Mouse (Mus musculus): Measurements from ENCODE around the gene Sugct. TPM values are rescaled to one million over a fixed set of nuclear protein-coding genes. Genes with fewer than 3 reads are reported as not detected.
"Not testable (repeated sequence)": the region's sequence is repeated elsewhere in the genome, so short reads cannot be mapped to it uniquely, and the experiment has no call there.

Gene Sugct
- polyA plus RNA-seq, 1 experiment = 0.18 TPM

- H3K36me3 ChIP-seq (ENCODE audit: control insufficient read depth, insufficient read depth, low read length) = no peaks in the 10 kb centered on the region
- H3K27ac ChIP-seq (ENCODE audit: insufficient read depth, low read length) = no peak overlapping the region
- H3K27me3 ChIP-seq (ENCODE audit: control insufficient read depth, insufficient read depth, low read length) = no peaks in the 10 kb centered on the region
- no peak overlapping the region for H3K4me3 ChIP-seq (ENCODE audit: extremely low read depth, insufficient read depth, insufficient read length)
- WGBS = 84% methylated on average over 3 of the region's 3 CpGs
- TF ChIP-seq POLR2A (IDR thresholded peaks at IDR 0.05; ENCODE audit: low read depth, low read length) = no peak
- TF ChIP-seq CTCF (IDR thresholded peaks at IDR 0.05; ENCODE audit: extremely low read depth, insufficient read depth, insufficient read length, insufficient replicate concordance) = no peak
- no peaks in the 10 kb centered on the region for H3K4me1 ChIP-seq (ENCODE audit: control insufficient read depth, insufficient read depth, insufficient read length)
- DNase-seq (ENCODE audit: low read depth in 1 of 2, low spot score in 2 of 2) = no peak
These were observed 136.0 kb downstream of the Sugct start for GRCm38 (mm10) chr13:17559357-17559756.

GRCm38 (mm10) chr13:17536341-17536740 is 159.0 kb downstream of the Sugct start:
- Histone ChIP-seq H3K27me3 (ENCODE audit: control insufficient read depth, insufficient read depth, low read length) (no peaks in the 10 kb centered on the region), H3K4me1 (ENCODE audit: control insufficient read depth, insufficient read depth, insufficient read length) (no peaks in the 10 kb centered on the region), H3K27ac (ENCODE audit: insufficient read depth, low read length) (no peak overlapping the region), H3K36me3 (ENCODE audit: control insufficient read depth, insufficient read depth, low read length) (no peaks in the 10 kb centered on the region), H3K4me3 (ENCODE audit: extremely low read depth, insufficient read depth, insufficient read length) (no peak overlapping the region)
- WGBS = 28% methylated on average over 1 of the region's 1 CpGs
- no peak for DNase-seq (ENCODE audit: low read depth in 1 of 2, low spot score in 2 of 2)
- TF ChIP-seq CTCF (IDR thresholded peaks at IDR 0.05; ENCODE audit: extremely low read depth, insufficient read depth, insufficient read length, insufficient replicate concordance) (no peak), POLR2A (IDR thresholded peaks at IDR 0.05; ENCODE audit: low read depth, low read length) (no peak)

DNA sequence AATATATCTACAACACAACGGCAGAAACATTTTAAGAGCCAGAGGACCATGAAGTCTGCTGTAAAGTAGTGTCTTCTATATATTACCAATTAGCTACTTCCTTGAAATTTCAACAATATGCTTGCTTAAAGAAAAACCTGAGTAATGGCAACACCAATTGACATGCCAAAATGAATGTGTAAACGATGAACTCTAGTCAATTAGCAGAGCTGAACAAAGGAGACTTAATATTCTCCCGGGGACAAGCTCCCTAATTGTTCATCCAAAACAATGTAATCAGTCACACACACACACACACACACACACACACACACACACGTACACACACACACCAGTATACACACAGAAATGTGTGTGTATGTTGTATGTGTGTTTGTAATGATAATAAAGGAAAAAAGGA is 160.5 kb downstream of the Sugct start:
- H3K27ac ChIP-seq (ENCODE audit: insufficient read depth, low read length) = no peak overlapping the region
- WGBS = 51% methylated on average over 4 of the region's 4 CpGs
- TF ChIP-seq POLR2A (IDR thresholded peaks at IDR 0.05; ENCODE audit: low read depth, low read length) (no peak), CTCF (IDR thresholded peaks at IDR 0.05; ENCODE audit: extremely low read depth, insufficient read depth, insufficient read length, insufficient replicate concordance) (no peak)
- no peaks in the 10 kb centered on the region for H3K4me1 ChIP-seq (ENCODE audit: control insufficient read depth, insufficient read depth, insufficient read length)
- no peak for DNase-seq (ENCODE audit: low read depth in 1 of 2, low spot score in 2 of 2)
- no peak overlapping the region for H3K4me3 ChIP-seq (ENCODE audit: extremely low read depth, insufficient read depth, insufficient read length)
- H3K27me3 ChIP-seq (ENCODE audit: control insufficient read depth, insufficient read depth, low read length) = no peaks in the 10 kb centered on the region
- H3K36me3 ChIP-seq (ENCODE audit: control insufficient read depth, insufficient read depth, low read length) = no peaks in the 10 kb centered on the region

GRCm38 (mm10) chr13:17534469-17534868 is 160.9 kb downstream of the Sugct start:
- no peak overlapping the region for H3K4me3 ChIP-seq (ENCODE audit: extremely low read depth, insufficient read depth, insufficient read length)
- no peaks in the 10 kb centered on the region for H3K36me3 ChIP-seq (ENCODE audit: control insufficient read depth, insufficient read depth, low read length)
- 32% methylated on average over 4 of the region's 4 CpGs for WGBS
- H3K4me1 ChIP-seq (ENCODE audit: control insufficient read depth, insufficient read depth, insufficient read length) = no peaks in the 10 kb centered on the region
- no peaks in the 10 kb centered on the region for H3K27me3 ChIP-seq (ENCODE audit: control insufficient read depth, insufficient read depth, low read length)
- H3K27ac ChIP-seq (ENCODE audit: insufficient read depth, low read length) = no peak overlapping the region
- DNase-seq (ENCODE audit: low read depth in 1 of 2, low spot score in 2 of 2) = no peak
- TF ChIP-seq CTCF (IDR thresholded peaks at IDR 0.05; ENCODE audit: extremely low read depth, insufficient read depth, insufficient read length, insufficient replicate concordance) = no peak
- no peak for TF ChIP-seq POLR2A (IDR thresholded peaks at IDR 0.05; ENCODE audit: low read depth, low read length)

- Histone ChIP-seq H3K4me1 (ENCODE audit: control insufficient read depth, insufficient read depth, insufficient read length) (no peaks in the 10 kb centered on the region), H3K4me3 (ENCODE audit: extremely low read depth, insufficient read depth, insufficient read length) (no peak overlapping the region), H3K27ac (ENCODE audit: insufficient read depth, low read length) (no peak overlapping the region), H3K36me3 (ENCODE audit: control insufficient read depth, insufficient read depth, low read length) (no peaks in the 10 kb centered on the region), H3K27me3 (ENCODE audit: control insufficient read depth, insufficient read depth, low read length) (no peaks in the 10 kb centered on the region)
- 81% methylated on average over 4 of the region's 4 CpGs for WGBS
- DNase-seq (ENCODE audit: low read depth in 1 of 2, low spot score in 2 of 2) = no peak
- TF ChIP-seq CTCF (IDR thresholded peaks at IDR 0.05; ENCODE audit: extremely low read depth, insufficient read depth, insufficient read length, insufficient replicate concordance) = no peak
- TF ChIP-seq POLR2A (IDR thresholded peaks at IDR 0.05; ENCODE audit: low read depth, low read length) = no peak
These were observed 184.1 kb downstream of the Sugct start for GRCm38 (mm10) chr13:17511184-17511778.

GRCm38 (mm10) chr13:17494936-17495335 is 200.4 kb downstream of the Sugct start:
- DNase-seq (ENCODE audit: low read depth in 1 of 2, low spot score in 2 of 2) = no peak
- TF ChIP-seq CTCF (IDR thresholded peaks at IDR 0.05; ENCODE audit: extremely low read depth, insufficient read depth, insufficient read length, insufficient replicate concordance) (no peak), POLR2A (IDR thresholded peaks at IDR 0.05; ENCODE audit: low read depth, low read length) (no peak)
- 76% methylated on average over 1 of the region's 1 CpGs for WGBS
- Histone ChIP-seq H3K4me3 (ENCODE audit: extremely low read depth, insufficient read depth, insufficient read length) (no peak overlapping the region), H3K36me3 (ENCODE audit: control insufficient read depth, insufficient read depth, low read length) (no peaks in the 10 kb centered on the region), H3K27ac (ENCODE audit: insufficient read depth, low read length) (no peak overlapping the region), H3K27me3 (ENCODE audit: control insufficient read depth, insufficient read depth, low read length) (no peaks in the 10 kb centered on the region), H3K4me1 (ENCODE audit: control insufficient read depth, insufficient read depth, insufficient read length) (no peaks in the 10 kb centered on the region)

DNA sequence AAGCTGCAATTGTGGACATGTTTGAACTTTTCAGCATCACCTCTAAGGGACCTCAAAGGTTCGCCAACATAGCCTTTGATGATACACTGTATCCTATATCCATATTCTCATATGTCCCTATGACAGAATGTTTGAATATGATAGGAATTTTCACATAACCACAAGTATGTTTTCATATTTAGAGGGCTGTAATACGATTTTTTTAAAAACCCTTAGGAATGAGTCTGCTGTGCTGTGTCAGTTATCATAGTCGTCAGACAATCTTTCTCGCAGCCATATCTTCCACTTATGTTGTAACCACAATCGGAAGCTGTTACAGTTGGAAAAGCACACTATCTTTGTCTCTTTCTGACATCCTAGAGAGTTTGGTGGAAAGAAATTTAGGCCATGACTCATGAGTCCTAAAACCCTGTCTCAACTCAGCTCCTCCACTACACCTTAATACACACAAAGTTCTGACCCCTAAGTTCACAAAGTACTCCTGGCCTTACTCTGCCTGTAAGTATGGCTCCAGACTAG is 201.2 kb downstream of the Sugct start:
- Histone ChIP-seq H3K27ac (ENCODE audit: insufficient read depth, low read length) (no peak overlapping the region), H3K4me3 (ENCODE audit: extremely low read depth, insufficient read depth, insufficient read length) (no peak overlapping the region), H3K27me3 (ENCODE audit: control insufficient read depth, insufficient read depth, low read length) (no peaks in the 10 kb centered on the region), H3K4me1 (ENCODE audit: control insufficient read depth, insufficient read depth, insufficient read length) (no peaks in the 10 kb centered on the region), H3K36me3 (ENCODE audit: control insufficient read depth, insufficient read depth, low read length) (no peaks in the 10 kb centered on the region)
- no peak for DNase-seq (ENCODE audit: low read depth in 1 of 2, low spot score in 2 of 2)
- TF ChIP-seq POLR2A (IDR thresholded peaks at IDR 0.05; ENCODE audit: low read depth, low read length) (no peak), CTCF (IDR thresholded peaks at IDR 0.05; ENCODE audit: extremely low read depth, insufficient read depth, insufficient read length, insufficient replicate concordance) (no peak)
- WGBS = 82% methylated on average over 5 of the region's 5 CpGs

- not testable (repeated sequence) for H3K4me1 ChIP-seq (ENCODE audit: control insufficient read depth, insufficient read depth, insufficient read length); H3K27me3 ChIP-seq (ENCODE audit: control insufficient read depth, insufficient read depth, low read length)
These were observed 237.4 kb downstream of the Sugct start for GRCm38 (mm10) chr13:17457981-17458380.

More at GRCm38 (mm10) chr13:17457981-17458380, 237.4 kb downstream of the Sugct start:
- DNase-seq (ENCODE audit: low read depth in 1 of 2, low spot score in 2 of 2); H3K4me3 ChIP-seq (ENCODE audit: extremely low read depth, insufficient read depth, insufficient read length); H3K36me3 ChIP-seq (ENCODE audit: control insufficient read depth, insufficient read depth, low read length); H3K27ac ChIP-seq (ENCODE audit: insufficient read depth, low read length): not testable (repeated sequence)
- WGBS = 67% methylated on average over 1 of the region's 1 CpGs

Data from spleen, adult 2 months (tissue).